Mouse (Mus musculus): Measurements from ENCODE around the gene Optn.

DNA sequence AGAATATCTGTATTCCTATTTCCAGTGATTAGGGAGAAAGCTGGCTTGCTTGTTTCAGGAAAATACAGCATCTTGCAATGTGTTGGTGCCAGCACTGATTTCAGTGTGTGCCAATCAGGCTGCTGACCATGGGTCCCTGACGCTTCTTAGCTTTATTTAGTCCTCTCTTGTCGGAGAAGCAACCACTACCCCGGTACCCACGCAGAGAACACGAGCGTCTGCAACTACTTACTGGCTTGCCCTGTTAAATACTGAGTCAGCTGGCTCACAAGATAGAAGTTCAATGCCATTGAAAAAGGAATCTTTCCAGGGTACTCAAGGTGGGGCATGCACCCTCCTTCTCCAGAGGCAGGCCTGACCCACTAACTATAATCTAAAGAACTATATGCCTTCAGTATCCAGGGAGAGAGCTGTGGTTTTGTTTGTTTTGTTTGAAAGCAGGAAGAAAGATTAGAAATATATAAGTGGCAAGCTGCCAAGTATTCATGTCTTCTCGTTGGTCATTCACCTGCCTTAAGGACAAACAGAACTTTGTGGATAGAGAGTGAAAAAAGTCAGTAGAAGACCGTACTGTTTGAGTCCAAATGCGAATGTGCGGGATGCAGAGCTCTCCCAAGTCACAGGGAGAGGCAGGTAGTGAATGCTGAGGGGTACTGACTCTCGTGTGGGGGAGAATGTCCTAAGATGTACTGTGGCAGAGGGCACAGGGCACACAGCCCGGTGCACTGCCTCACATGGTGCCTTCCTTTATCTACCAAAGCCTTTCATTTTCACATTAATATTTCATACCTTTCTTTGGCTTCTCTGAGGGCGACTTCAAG, 24.3 kb downstream of the Optn start:
- no peak for TF ChIP-seq MAFK (IDR thresholded peaks at IDR 0.05; ENCODE audit: insufficient read depth, low read depth, low read length)
- no peak for TF ChIP-seq ZC3H11A (IDR thresholded peaks at IDR 0.05; ENCODE audit: borderline replicate concordance, low read depth, low read length)
- TF ChIP-seq CHD2 (IDR thresholded peaks at IDR 0.05; ENCODE audit: low read depth, low read length) = no peak
- TF ChIP-seq ZNF384 (IDR thresholded peaks at IDR 0.05; ENCODE audit: low read depth, low read length) = no peak

Measured in ES-E14 (cell line).